Mouse (Mus musculus) cerebellum, adult 11 months (tissue): ENCODE measurements at regions not wholly inside any gene's neighbourhood (a gene's known extent, or its start where the extent isn't known, plus 50 kb on each side); places are given as distances from the start of the nearest gene placed in this dataset.

Experiments
- DNase-seq: peaks from one replicate; pipeline ENCODE4 v3.0.0; 2022

- no peak for DNase-seq
Observed at GRCm38 (mm10) chr1:61428706-61429501, 209.7 kb upstream of the Pard3b start.

- no peak for DNase-seq
Observed at GRCm38 (mm10) chr1:61437603-61438002, 201.0 kb upstream of the Pard3b start.

GRCm38 (mm10) chr1:61461435-61461834 is 177.2 kb upstream of the Pard3b start:
- DNase-seq, result no peak

- no peak for DNase-seq
Observed at GRCm38 (mm10) chr1:61470617-61471214, 167.9 kb upstream of the Pard3b start.

GRCm38 (mm10) chr1:61471779-61472578 is 166.6 kb upstream of the Pard3b start:
- no peak for DNase-seq

GRCm38 (mm10) chr1:61472579-61473242 is 165.9 kb upstream of the Pard3b start:
- DNase-seq, result no peak

- no peak for DNase-seq
Observed at GRCm38 (mm10) chr1:61485459-61485858, 153.2 kb upstream of the Pard3b start.

GRCm38 (mm10) chr1:61524886-61525285 is 113.7 kb upstream of the Pard3b start:
- no peak for DNase-seq

- no peak for DNase-seq
Observed at GRCm38 (mm10) chr1:61525881-61526280, 112.7 kb upstream of the Pard3b start.

- DNase-seq, result no peak
Observed at GRCm38 (mm10) chr1:61528757-61529156, 109.9 kb upstream of the Pard3b start.

GRCm38 (mm10) chr1:61530166-61530565 is 108.5 kb upstream of the Pard3b start:
- no peak for DNase-seq

- no peak for DNase-seq
Observed at GRCm38 (mm10) chr1:61531487-61531886, 107.1 kb upstream of the Pard3b start.

- DNase-seq, result no peak
Observed at GRCm38 (mm10) chr1:61540081-61540480, 98.5 kb upstream of the Pard3b start.

- no peak for DNase-seq
Observed at GRCm38 (mm10) chr1:61541166-61541565, 97.5 kb upstream of the Pard3b start.

GRCm38 (mm10) chr1:61552577-61553517 is 85.8 kb upstream of the Pard3b start:
- no peak for DNase-seq

GRCm38 (mm10) chr1:61559514-61559913 is 79.1 kb upstream of the Pard3b start:
- no peak for DNase-seq

GRCm38 (mm10) chr1:61562091-61562490 is 76.5 kb upstream of the Pard3b start:
- DNase-seq, result no peak

- no peak for DNase-seq
Observed at GRCm38 (mm10) chr1:61565471-61565870, 73.2 kb upstream of the Pard3b start.

GRCm38 (mm10) chr1:61574276-61574675 is 64.3 kb upstream of the Pard3b start:
- no peak for DNase-seq

- DNase-seq, result no peak
Observed at GRCm38 (mm10) chr1:61576758-61577157, 61.9 kb upstream of the Pard3b start.

- DNase-seq, result no peak
Observed at GRCm38 (mm10) chr1:61587251-61587650, 51.4 kb upstream of the Pard3b start.
